Mouse (Mus musculus) adrenal gland, adult 10 weeks (tissue): ENCODE measurements around the gene Gcn1l1. TPM values are rescaled to one million over a fixed set of nuclear protein-coding genes. Genes with fewer than 3 reads are reported as not detected.

Source experiments
- polyA plus RNA-seq: library from polyadenylated mRNA; stranded (reverse); fragments of 350-450 nt; fragmentation: Illumina TruSeq; extraction: RNeasy Lipid Tissue Mini Kit (QIAGEN cat#74804); gene quantifications from one replicate; pipeline ENCODE4 v1.2.3, GENCODE M21; 2014; ENCODE audit warnings: low read depth, low replicate concordance

Gene Gcn1l1
- 2.4 TPM for polyA plus RNA-seq

DNA sequence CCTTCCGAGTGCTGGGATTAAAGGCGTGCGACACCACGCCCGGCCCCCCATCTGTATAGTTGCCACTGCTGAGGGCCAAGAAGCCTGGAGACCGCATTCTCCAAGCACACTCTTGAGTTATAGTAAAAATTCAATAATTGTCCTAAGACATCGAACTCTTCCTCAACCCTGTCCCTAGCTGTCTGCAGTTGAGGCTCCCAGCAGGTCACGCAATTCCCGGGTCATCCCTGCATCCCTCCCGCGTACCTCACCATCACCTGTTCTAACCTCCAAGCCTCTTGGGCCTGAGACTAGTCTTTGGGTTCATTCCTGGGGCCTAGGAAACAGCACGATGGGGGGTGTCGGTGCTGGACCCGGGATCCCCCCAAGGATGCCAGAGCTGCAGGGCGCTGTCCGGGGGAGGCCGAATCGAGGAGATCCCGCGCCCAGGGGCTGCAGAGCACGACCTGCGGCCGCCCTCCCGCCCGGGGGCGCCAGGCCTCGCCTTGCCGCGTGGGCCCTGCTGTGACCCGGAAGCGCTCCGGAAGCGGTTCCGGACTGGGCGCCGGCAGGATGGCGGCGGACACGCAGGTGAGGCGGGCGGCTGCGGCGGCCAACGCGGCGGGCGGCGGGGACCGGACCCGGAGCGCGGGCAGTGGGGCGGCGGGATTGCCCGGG is at the start of gene Gcn1l1:
Gcn1l1 (plus strand) TSS at position 518 of the 657 bp plus-strand sequence.

DNA sequence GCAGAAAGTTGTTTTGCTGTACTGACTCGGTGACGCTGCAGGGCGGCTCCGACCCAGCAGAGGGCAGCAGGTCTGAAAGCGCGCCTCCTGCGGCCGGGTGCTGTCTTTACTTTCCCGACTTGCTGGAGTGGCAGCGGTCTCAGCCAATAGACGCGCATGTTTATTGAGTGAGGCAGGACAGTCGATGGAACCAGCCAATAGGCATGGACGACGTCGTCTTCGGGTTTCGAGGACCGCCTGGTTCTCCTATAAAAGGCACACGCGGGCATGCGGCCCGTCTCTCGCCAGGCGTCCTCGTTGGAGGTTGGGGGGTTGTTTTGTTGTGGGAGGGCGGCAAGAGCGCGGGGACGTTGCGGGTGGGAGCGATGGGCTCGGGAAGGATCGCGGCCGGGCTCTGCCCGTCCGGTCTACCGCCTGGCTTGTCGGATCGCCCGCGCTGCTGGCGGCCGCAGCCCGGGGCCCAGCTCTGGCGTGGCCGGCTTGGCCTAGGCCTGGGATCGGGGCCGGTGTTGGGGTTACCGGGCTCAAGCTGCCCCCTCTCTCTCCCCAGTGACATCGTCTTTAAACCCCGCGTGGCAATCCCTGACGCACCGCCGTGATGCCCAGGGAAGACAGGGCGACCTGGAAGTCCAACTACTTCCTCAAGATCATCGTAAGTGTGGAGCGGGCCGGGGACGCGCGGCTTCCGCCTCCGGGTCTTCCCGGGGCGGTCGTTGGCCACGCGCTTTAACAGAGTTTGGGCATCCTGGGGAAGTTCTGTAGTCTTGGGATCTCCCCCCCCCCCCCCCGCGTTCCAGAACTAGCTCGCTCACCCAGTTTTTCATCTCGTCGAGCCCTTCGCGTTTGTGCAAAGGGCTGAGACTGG is 5.6 kb upstream of the Gcn1l1 start, which contains the start of gene Rplp0:
Rplp0 (plus strand) TSS at position 231 of the 865 bp plus-strand sequence.

DNA sequence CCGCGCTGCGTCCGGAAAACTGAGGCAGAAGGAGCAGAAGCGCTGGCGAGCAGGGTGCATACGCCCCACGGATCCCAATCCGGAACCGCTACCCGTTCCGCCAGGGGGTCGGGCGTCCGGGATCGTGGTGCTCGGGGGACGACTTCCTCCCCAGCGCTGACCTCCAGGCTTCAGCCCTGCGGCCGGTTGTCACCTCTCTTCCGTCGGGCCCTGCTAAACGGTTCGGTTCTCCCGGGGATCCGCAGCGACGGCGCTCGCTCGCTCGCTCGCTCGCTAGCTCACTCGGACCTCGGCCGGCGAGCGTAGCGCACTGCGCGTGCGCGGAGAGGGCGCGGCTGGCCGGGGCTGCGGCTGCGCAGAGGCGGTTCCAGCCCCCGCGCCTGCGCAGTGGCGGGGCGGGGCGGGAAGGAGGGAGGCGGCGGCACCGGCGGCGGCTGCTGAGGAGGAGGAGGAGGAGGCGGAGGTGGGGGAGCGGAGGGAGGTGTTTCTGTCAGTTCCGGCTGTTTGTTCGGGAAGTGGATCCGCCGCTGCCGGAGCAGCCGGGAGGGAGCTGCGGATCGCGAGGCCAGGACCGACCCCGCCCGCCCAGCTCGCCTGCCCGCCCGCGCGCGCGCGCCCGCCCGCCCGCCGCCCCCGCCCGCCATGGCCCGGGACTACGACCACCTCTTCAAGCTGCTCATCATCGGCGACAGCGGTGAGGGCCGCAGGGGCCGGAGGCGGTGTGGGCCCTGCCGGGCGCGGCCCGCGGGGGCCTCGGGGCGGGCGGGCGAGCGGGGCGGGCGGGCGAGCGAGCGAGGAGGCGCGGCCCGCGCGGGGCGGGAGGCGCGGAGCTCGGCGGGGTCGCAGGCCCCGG is 66.7 kb downstream of the Gcn1l1 start, which contains the start of gene Rab35:
Rab35 (plus strand) TSS at position 404 of the 853 bp plus-strand sequence.

Other genes with a start within 250 kb of the Gcn1l1 start
- 63.2 TPM for gene Srsf9, start 238.1 kb upstream of the Gcn1l1 start, polyA plus RNA-seq
- gene Gatc, start 224.1 kb upstream of the Gcn1l1 start, polyA plus RNA-seq = 71.1 TPM
- gene Triap1, start 224.0 kb upstream of the Gcn1l1 start, polyA plus RNA-seq = 23.6 TPM
- 96.6 TPM for gene Cox6a1, start 216.3 kb upstream of the Gcn1l1 start, polyA plus RNA-seq
- gene Msi1, start 135.7 kb upstream of the Gcn1l1 start, polyA plus RNA-seq = 3.7 TPM
- gene Pla2g1b, start 99.0 kb upstream of the Gcn1l1 start, polyA plus RNA-seq = not detected
- 8.3 TPM for gene Sirt4, start 80.5 kb upstream of the Gcn1l1 start, polyA plus RNA-seq
- gene Pxn, start 58.6 kb upstream of the Gcn1l1 start, polyA plus RNA-seq = 4.1 TPM
- 34.2 TPM for gene Rplp0, start 5.8 kb upstream of the Gcn1l1 start, polyA plus RNA-seq
- gene Rab35, start 66.7 kb downstream of the Gcn1l1 start, polyA plus RNA-seq = 16.4 TPM
- 0.82 TPM for gene Bicdl1, start 166.4 kb downstream of the Gcn1l1 start, polyA plus RNA-seq